Mouse (Mus musculus) ovary, adult 18-20 months (tissue): ENCODE measurements around the gene Syt8.
A peak's percentile ranks its signal among the peaks of the same experiment; 100 is the strongest.

Source experiments
- DNase-seq: peaks from one replicate; pipeline ENCODE4 v3.0.0; 2022; ENCODE audit warnings: low spot score, mixed read lengths

Syt8 gene

DNA sequence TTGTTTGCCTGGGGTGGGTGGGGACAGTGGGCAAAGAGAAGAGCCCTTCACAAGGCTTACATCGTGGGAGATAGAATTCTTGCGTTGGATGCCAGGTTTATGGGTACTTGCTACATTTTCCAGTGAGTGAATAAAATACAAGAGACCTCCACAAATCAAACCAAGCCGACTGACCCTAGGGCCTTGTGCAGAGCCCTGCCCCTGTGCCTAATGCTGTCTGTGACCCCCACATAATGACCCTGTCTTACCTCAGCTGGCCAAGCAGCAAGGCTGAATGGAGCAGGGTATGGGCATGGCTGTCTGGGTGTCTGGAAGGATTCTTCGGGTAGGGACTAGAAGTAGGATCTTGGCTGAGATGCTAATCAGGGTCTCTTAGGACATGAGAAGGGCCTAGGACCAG is 11.6 kb downstream of the Syt8 start:
- DNase-seq, result no peak

DNA sequence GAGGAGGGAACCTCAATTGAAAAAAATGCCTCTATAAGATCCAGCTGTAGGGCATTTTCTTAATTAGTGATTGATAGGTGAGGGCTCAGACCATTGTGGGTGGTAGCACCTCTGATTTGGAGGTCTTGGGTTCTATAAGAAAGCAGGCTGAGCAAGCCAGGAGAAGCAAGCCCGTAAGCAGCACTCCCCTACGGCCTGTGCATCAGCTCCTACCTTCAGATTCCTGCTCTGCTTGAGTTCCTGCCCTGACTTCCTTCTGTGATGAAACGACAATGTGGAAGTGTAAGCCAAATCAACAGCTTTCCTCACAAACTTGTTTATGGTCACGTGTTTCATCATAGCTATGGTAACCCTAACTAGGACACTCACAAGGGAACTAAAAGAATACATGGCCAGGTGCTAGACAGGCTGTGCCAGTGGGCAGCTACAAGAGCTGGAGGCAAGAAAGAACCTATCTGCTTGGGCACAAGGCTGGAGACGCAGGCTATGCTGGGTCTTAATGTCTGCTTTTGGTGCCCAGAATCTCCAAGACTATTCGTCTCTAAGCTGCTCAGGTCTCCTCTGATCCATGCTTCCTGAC is 14.5 kb downstream of the Syt8 start:
- no peak for DNase-seq

DNA sequence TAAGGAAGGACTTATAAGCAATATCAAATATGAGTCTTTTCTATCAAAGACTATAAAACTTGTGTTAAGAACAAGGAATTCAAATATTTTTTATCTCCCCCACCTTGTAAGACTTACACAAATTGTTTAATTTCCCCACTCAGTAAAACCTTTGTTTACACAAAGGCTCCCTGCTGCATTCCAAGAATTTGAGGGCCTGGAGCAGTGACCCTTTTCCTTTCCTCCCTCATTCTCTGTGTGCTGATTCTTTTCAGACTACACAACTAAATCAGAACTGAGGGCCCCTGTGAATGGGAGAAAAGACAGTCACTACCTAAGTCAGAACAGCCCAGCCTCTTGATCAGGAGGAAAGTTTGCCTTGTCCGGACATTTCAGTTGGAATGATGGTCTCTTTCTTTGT is 20.1 kb downstream of the Syt8 start:
- no peak for DNase-seq

DNA sequence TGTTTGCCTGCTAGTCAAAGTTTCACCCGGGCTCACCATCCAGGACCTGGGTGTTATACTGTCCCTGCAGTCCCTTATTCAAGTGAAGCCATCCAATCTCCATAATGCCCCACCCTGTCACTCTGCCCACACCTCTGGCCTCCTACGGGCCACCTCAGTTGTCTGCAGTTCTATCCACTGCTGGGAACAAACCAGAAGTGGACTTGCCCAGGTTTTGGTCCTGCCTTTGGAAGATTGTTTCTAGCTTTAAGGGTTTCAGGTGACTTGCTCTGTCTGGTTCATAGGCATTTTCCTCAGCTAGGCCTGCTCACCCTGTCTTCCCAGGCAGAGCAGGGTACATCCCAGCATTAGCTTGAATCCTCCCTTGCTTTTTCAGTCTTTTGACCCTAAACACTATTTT is 20.6 kb downstream of the Syt8 start:
- DNase-seq, result no peak

DNA sequence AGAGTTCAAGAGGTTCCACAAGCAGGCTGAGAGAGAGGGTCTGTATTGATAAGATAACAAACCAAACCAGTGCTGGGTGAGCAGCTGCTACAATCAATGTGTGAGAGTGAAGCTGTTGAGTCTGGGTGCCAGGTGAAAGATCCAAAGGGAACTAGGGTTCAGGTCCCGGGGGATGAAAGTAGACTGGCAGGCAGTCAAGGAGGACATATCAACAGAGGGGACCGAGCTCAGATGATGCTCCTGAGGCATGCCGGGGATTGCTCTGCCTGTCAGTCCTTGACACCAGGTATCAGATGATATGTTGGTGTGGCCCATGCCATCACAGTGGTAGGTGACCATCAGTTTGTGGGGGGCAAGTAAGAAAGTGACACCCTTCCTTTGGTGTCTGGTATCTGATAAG is 22.2 kb downstream of the Syt8 start:
- DNase-seq, result no peak

DNA sequence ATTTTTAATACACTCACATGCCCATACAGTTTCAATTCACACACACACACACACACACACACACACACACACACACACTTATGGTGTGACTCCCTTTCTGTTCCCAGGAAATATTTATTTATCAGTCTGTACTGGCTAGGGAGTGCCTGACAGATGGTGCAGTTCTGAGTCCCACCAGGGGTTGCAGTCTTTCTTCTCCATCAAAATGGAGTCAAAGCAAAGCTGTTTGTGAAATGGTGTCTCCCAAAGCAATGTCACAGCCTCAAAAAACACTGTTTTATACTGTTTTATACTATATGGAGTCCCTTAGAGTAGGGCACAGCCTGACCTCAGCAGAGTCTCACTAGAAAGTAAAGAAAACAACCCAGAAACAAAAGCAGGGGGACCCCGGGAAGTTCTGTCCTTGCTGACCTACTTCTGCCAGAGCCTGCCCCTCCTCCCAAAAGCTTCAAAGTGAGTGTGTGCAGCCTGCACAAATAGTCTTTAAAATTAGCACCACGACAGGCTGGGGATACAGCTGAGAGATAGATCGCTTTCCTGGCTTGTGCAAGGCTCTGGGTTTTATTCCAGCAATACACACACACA is 22.7 kb downstream of the Syt8 start:
- peak; percentile 1 for DNase-seq

DNA sequence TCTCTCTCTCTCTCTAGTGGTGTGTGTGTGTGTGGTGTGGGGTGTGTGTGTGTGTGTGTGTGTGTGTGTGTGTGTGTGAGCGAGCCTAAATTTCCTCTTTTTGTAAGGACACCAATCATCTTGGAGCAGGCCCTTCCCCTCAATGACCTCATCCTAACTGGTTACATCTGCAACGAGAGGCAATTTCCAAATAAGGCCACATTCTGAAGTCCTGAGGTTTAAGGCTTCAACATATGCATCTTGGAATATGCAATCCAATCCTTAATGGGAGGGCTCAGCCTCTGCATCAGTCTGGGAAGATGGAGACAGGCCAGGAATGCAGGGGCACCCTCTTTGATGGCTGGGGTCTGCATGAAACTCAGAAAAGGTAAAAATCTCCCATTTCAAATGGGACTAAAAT is 23.4 kb downstream of the Syt8 start:
- no peak for DNase-seq

DNA sequence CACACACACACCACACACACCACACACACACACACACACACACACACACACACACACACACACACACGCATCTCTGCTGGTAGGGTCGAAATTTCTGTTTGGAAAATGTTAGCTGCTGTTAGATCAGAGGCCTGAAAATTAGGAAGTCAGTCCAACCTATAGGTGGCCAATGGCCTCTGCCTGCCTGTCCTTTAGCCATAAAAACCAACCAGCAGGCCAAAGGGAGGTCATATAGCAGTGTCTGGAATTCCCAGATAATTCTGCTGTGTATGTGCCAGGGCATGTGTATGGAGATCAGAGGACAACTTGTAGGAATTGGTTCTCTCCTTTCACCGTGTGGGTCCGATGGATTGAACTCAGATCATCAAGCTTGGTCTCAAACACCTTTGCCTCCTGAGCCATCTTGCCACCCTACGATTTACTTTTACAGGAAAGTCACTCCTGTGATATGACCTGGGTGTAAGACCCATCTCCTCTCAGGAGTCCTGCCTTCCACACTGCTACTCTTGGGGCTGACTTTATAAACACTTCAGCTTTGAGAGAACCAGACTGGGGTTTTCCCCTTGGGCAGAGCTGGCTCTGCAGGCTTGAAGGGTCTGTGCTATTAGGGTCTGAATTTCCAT is 24.1 kb downstream of the Syt8 start:
- no peak for DNase-seq

DNA sequence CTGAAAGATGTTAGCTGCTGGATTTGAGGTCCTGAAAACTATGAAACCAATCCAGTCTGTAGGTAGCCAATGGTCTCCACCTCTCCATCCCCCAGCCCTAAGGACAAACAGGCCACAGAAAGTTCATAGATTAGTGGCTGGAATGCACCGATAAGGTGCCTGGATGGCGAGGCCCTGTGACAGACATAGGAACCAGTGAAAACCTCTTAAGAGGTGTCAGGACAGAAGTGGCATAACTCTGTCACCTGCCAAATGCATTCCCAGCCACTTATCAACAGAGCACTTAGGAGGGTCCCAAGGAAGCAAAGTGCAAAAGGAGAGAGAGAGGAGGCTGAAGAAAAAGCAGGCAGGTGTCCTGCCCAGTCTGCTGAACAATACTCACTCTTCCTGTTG is 24.6 kb downstream of the Syt8 start:
- DNase-seq, result no peak

DNA sequence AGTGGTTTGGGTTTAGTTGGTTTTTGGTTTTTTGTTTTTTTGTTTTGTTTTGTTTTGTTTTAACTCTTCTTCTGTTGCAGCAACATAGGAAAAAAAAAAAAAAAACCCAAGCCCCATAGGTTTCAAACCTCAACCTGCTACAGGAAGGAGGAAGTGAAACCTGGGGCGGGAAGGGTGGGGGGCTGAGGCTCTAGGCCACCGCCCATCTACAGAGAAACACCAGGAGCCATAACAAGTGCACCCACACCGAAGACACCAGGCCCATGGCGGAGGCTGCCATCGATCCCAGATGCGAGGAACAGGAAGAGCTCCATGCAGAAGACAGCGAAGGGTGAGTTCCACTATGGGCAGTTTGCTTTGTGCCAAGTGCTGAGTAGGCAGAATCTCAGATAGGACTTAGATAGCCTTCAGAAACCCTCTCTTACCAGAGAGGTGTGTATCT is 26.0 kb downstream of the Syt8 start, which contains the start of gene Lsp1:
Gene Lsp1, plus strand, starts transcription at position 174 of the 442 bp plus-strand sequence.
- DNase-seq, result no peak

DNA sequence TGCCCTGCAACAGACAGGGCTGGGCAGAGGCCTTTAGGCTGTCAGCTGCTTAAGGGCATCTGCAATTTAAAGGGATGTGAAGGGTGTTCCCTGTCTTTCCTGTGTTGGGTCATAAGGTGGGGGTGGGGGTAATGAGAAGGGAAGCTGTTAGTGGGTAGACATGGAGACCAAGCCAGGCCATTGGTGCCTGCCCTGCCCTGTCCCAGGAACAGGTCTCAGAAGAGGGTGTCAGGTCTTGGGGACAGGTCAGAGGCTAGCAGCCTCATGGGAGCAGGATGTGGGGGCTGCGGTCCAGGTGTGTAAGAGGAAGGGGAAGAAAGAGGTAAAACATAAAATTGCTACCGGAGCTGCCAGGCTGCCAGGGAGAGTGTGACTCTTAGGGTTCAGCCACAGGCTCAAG is 26.8 kb downstream of the Syt8 start:
- no peak for DNase-seq

DNA sequence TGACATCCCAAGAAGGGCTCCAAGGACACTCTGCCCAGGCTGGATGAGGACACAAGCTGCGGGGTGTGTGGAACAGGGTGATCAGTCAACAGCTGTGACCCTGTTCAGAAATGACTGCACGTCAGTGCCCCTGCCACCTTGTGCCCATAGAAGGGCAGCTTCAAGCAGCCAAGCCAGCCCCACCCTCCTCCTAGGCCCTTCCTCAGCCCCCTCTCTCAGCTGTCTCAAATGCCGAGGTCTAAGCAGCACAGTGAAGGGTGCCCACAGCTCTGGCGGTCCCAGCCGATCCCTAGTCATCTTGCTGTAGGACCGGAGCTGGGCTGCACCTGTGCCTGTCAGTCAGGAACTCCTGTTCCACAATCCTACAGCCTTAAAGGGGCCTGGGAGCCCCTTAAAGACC is 27.5 kb downstream of the Syt8 start:
- peak; percentile 10 for DNase-seq

DNA sequence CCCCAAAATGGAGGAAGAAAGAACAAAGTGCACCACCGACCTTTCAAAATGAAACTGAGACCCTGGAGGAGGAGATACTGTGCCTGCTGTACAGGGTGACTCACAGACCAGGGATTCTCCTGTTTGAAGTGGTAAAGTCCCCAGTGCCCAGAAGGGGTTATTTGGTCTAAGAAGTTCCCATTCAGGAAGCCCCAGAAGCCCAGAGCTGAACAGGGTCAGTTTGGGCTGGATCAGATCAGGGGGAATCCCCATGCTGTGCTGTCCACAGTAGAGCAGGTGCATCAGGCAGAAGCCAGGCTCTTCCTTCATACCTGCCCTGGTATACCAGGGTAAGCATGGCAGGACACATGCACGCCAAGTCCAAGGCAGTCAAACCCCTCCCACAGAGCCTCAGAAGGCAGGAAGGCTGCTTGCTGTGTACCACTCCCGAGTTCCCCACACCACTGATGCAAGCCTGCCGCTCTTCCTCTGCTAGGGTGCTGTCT is 28.0 kb downstream of the Syt8 start:
- peak; percentile 1 for DNase-seq

DNA sequence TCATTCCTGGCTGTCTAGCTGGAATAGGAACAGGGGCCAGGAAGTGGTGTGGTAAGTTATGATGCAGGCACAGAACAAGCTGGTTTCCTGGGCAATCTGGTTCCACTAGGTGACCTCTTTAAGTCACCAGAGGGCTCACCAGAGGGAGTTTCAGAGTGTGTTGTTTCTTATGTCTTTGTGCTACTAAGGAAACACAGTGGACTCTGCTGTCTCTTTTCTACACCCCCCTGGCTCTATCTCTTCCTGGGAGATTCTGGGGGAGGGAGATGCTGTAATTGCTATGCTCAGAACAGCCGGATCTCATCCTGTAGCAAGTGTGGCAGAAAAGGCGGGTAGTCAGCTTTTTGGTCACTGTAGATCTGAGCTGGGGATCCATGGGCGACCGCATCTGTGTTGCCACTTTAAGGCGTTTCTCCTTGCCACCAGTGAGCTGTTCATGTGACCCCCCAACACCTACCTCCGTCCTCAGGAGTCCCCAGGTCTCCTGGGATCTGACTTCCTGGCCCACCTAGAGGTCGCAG is 35.6 kb downstream of the Syt8 start:
- DNase-seq, result no peak

DNA sequence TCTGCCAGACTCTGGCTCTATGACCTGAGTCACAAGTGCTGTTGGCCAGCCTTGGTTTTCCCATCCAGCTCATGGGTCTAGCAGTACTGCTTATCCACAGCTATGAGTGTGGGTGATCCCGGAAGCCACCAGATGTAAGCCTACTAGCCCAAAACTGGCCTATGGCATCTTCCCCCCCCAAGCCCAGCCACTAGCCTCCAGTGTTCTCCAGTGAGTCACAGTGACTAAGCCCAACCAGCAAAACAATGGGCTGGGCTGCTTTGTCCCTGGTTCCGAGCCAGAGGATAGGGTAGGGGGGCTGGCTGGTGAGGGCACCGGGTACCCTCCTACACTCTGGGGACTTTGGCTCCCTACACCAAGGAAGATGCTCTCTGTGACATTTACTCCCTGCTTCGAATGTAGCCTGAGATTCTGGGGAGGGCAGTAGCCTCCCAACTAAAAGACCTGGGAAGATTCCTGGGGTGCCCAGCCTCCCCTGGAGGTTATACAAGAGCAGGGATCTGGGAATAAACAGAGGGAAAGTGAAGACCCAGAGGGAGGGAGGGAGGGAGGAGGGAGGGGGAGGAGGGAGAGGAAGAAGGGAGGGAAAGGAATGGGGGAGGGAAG is 36.3 kb downstream of the Syt8 start:
- peak; percentile 76 for DNase-seq

DNA sequence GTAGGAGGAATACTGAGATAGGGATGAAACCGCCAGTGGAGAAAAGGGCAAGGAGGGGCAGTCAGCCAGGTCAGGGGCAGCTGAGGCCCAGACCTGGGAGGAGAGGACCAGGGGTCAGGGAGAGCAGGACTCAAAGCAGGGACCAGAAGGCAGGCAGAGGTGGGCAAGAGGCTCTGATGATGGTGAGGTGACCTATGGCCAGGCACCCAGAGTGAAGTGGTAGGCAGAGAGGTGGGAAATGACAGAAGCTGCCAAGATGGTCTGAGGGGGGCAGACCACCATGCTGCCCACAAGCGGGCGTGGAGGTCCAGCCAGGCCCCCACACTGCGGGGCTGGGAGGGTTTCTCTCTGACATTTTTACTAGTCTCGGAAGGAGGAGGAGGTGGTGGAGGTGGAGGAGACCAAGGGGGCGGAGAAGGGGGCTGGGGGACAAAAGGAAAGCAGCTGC is 36.8 kb downstream of the Syt8 start:
- DNase-seq, result no peak

DNA sequence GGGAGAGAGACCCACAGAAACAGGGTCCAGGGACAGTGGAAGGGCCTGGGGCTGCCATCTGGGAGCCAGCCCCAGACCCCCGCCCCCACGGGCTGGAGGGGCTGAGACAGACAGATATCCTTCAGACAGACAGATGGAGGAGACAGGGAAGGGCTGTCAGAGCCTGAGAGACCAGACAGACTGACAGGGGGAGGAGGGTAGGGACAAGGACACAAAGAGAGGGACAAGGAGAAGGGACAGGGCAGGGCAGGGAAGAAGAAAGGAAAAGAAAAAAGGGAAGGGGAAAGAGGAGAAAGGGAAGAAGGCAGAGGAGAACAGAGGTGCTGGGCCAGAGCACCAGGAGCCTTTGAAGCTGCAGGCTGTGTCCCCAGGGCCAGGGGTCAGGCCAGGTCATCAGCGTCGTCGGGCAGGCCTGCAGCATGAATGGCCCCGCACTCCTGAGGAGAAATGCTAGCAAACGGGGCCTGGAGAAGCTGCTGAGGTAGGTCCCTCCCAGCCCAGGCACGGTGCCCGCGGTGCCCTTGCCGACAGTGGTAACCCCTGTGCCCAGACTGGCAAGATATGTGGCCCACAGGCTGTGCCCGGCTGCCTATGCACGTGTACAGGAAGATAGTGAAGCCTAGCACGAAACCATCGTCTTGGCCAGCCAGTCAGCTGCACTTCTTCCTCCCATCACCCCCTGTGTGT is 37.4 kb downstream of the Syt8 start:
- DNase-seq, result peak; percentile 45

DNA sequence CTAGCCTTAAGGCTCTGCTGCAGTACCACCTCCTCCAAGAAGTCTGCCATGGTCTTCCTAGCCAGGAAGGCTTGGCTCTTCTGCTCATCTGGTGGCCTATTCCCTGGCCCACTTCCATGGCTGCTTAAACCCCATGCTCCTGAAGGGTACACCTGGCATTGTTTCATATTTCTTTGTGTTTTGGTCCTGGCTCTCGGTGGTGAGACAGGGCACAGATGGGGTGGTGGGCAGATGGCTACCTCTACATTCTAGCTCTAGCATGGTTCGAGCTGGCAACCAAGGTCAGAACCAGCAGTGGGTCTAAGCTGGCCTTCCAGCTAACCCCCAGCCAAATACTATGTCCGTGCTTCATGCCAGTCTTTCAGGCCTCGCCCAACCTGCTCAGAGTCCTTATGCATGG is 38.3 kb downstream of the Syt8 start:
- DNase-seq, result no peak

DNA sequence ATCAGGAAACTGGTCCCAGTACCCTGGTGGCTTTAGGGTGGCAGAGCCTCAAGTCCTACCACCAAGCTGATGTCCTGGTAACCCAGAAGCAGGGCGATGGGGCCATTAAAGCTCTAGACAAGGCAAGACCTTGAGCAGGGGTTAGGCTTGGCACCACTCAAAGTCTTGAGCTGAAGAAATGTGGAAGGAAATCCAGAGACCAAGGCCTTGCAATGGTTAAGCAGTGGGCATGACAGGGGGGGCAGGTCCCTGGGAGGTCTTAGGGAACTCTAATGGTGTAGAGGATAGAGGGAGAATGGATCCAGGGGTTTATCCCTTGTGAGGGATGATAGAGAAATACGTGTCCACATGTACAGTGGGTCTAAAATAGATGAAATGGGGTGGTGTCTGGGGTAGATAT is 38.8 kb downstream of the Syt8 start:
- DNase-seq, result no peak

DNA sequence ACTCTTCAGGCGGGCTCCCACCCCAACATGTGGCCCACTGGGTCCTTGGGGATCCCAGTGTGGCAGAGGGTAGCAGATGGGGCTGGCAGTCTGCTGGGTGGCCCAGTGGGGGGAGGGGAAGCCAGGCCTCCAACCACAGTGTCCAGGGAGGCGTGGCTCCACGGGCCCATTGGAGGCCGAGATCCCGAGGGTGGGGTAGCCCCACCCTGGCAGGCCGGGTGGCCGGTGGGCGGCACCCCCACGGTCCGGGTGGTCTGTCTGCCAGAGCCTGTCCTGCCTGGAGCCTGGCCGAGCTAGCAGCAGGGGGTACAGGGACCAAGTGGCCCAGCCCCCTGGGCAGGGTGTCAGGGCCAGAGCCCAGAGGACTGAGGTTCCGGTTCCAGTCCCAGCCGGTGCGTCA is 40.1 kb downstream of the Syt8 start:
- DNase-seq, result no peak

DNA sequence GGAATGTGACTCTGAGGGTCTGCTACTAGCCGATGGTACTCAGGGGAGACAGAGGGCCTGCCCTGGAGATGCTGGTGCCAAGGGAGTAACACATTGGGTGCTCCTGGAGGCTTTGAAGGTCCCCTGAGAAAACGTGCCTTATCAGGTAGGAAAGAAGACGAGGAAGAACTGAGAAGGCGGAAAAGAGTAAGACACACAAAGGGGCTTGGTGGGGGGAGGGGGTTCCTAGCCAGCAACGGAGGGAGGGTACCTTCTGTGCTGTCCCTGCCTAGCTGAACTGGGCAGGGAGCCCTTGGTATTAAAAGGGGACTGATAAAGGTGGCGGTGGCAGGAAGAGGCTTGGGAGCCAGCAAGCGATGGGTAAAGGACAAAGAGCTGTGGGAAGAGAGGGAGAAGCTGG is 41.0 kb downstream of the Syt8 start:
- DNase-seq, result no peak

DNA sequence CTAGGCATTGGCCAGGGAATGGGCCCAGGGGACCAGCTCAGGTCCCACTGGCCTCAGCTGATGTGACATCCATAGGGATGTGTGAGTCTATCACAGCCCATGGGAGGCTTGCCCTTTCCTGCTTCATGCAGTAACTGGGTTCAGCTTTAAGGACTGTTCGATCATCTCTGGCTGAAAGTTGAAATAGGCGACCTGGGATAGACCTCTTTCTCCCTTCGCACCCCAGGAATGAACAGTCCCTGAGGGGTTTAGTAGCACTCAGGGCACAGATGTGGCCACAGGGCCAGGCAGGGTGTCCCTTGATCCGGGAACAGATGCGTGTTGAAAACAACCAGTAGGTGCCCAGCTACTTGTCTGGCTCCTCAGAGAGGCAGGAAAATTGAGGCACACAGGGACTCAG is 41.6 kb downstream of the Syt8 start:
- DNase-seq, result no peak
